Mouse (Mus musculus) midbrain, embryonic 12.5 days (tissue): ENCODE data around the gene Rnaseh2a. TPM values are rescaled to one million over a fixed set of nuclear protein-coding genes. Genes with fewer than 3 reads are reported as not detected.

Source experiments
- ATAC-seq: fragments of 200-750 bp; cut with Nextera tagmentation; 2 replicates; pipeline ENCODE4 v1.8.0; 2017; ENCODE audit warnings: low read depth, moderate TSS enrichment, moderate library complexity; ENCODE audit not compliant: low FRiP score
- H3K27ac ChIP-seq: fragments of 300-500 bp; sonication (generic); replicated peaks from 2 replicates; pipeline ENCODE4 v1.5.1; 2016; ENCODE audit warnings: mild to moderate bottlenecking
- H3K27me3 ChIP-seq: fragments of 300-500 bp; sonication (generic); 2 replicates; pipeline ENCODE4 v1.6.1; 2016; ENCODE audit warnings: mild to moderate bottlenecking
- H3K36me3 ChIP-seq: fragments of 300-500 bp; sonication (generic); 2 replicates; pipeline ENCODE4 v1.6.1; 2016
- H3K4me1 ChIP-seq: fragments of 300-500 bp; sonication (generic); 2 replicates; pipeline ENCODE4 v1.6.1; 2016
- H3K4me2 ChIP-seq: fragments of 300-500 bp; sonication (generic); replicated peaks from 2 replicates; pipeline ENCODE4 v1.6.1; 2016; ENCODE audit warnings: mild to moderate bottlenecking, moderate library complexity
- H3K4me3 ChIP-seq: fragments of 300-500 bp; sonication (generic); 2 replicates; pipeline ENCODE4 v1.5.1; 2016; ENCODE audit warnings: mild to moderate bottlenecking
- H3K9ac ChIP-seq: fragments of 300-500 bp; sonication (generic); replicated peaks from 2 replicates; pipeline ENCODE4 v1.6.1; 2016; ENCODE audit warnings: mild to moderate bottlenecking, moderate library complexity
- H3K9me3 ChIP-seq: fragments of 300-500 bp; sonication (generic); 2 replicates; pipeline ENCODE4 v1.6.1; 2016; ENCODE audit warnings: mild to moderate bottlenecking
- WGBS: fragments of 180-500 bp; shearing (Covaris S2); methylation state at CpG from one replicate; pipeline ENCODE4 v1.1.7; 2016; 5-methylcytosine and 5-hydroxymethylcytosine counted together
- polyA plus RNA-seq: library from polyadenylated mRNA; unstranded; fragments of >200 nt; fragmentation: Nextera tagmentation; extraction: Ambion mirVana; gene quantifications from 2 replicates; pipeline ENCODE4 v1.2.1, GENCODE M21; 2016

The Rnaseh2a gene
- polyA plus RNA-seq, 1 experiment from 2014 or later: 98.7 TPM

DNA sequence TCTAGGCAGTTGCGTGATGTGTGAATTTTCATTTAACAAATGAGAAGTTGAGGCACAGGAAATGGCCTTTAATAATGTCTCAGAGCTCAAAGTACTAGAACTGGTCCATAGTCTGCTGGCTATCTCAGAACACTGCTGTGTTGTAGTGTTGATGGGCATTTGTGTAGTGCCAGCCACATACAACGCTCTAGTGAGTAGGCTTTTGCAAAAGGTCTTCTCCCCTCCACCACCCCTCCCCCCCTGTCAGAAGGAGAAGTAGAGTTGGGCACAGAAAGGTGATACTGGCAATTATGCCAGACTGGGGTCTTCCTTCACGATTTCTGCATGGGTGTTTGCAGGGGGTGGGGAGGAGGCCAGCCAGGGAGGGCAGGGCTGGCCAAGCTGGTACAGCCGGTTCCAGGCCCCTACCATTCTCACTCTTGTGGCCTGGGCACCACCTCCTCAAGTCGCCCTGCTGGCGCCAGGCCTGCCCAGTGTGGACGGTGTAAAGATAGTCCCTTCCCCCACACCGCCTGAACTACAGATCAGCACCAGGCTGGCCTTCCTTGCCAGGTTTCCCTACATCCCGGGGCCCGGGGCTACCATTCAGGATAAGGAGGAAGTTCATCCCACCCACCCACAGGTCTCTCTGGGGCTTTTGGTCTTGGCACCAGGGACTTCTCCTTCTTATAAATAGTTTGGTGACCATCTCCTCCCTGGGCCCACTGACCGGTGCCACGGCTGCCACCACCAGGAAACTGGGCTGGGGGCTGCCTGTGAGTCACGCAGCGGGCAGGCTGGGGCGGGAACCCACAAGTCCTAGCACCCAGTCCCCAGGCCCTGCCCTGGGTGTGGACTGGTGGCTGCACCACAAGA lies 12.3 kb upstream of the Rnaseh2a start:
- Histone ChIP-seq H3K36me3 (no peaks in the 10 kb centered on the region), H3K4me1 (peaks cover 64% of the 10 kb centered on the region), H3K4me3 (no peak overlapping the region), H3K4me2 (no peak overlapping the region), H3K9ac (no peak overlapping the region), H3K9me3 (no peaks in the 10 kb centered on the region), H3K27me3 (peaks cover 97% of the 10 kb centered on the region), H3K27ac (no peak overlapping the region)
- ATAC-seq: no peak
- 82% methylated on average over 15 of the region's 15 CpGs for WGBS

DNA sequence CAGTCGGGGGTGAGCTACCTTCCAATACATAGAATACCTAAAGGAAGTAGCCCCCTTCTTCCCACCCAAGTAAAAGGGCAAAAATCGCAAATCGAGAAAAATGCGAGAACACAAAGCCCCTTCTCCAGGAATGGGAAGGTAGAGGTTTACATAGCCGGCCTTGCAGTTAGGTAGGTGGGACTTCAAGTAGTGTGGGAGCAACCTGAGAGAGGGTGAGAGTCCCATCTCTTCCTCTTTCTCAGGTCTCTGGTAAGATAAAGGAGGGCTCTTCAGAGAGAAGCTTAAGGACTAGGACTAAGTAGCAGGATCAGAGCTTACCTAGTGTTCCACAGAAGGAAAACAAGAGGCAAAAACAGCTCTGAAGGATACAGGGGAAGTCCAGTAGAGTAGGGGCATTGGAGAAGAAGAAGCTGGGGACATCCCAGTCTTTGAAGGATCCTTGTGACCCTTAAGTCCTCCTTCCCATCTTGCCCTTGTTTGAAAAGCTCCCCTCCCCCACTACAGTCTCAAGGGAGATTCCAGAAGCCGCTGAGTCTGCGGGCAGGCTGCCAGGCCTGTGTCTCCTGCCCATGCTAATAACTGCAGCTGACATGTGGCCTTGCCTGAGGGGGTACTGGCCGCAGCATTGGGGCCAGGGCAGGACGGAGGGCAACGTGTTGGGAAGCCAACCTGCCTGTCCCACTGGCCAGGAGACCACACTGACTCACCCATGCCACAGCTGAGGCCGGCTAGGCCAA lies 11.2 kb upstream of the Rnaseh2a start:
- Histone ChIP-seq H3K27me3 (peaks cover 89% of the 10 kb centered on the region), H3K9ac (no peak overlapping the region), H3K4me2 (0 out of 2 replicates have a peak overlapping the region, but pooled peaks have one; percentile 12), H3K9me3 (no peaks in the 10 kb centered on the region), H3K36me3 (no peaks in the 10 kb centered on the region), H3K27ac (no peak overlapping the region), H3K4me1 (peaks cover 65% of the 10 kb centered on the region), H3K4me3 (no peak overlapping the region)
- WGBS: 42% methylated on average over 11 of the region's 11 CpGs
- no peak for ATAC-seq

DNA sequence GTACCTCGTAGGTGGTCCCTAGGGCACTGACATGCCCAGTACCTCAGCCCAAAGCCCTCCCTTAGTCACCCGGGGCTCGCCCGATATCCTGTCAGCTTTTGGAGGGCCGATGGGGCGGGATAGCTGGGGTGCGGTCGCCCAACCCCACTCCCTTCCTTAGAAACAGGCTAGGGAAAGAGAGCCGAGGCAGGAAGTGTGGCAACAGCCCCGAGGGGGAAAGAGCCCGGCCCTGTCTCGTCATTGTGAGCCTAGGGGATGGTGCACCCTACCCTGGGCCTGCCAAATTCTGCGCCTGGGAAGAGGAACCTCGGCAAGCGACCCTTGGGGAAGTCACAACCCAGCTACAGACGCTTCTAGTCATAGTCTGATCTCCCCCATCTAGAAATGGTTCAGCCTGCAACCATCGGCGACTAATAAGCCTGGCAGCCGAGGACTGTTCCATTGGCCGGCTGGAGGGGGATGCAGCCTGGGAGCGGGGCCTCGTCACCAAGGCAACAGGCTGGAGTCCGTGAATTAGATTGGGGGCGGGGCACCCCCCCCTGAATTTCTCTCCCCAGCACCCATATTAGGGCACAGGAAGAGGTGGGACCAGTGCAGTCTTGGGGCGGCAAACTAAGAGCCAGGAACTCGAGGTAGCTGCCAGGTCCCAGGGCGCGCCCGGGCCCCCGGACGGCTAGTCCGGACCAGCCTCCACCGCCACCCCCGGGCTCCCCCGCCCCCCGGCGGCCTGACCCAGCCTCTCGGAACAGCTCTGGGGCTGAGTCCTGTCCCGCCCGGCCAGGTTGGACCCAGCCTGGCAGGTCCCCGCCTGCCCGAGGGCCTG lies 10.2 kb upstream of the Rnaseh2a start:
- ATAC-seq: peak; percentile 7; the same call in 1 of the 2 replicates
- H3K27ac ChIP-seq: no peak overlapping the region
- H3K4me2 ChIP-seq: peak overlapping the region; percentile 98
- no peaks in the 10 kb centered on the region for H3K9me3 ChIP-seq
- peak overlapping the region; percentile 33 for H3K4me3 ChIP-seq
- peaks cover 62% of the 10 kb centered on the region for H3K4me1 ChIP-seq
- WGBS: 4% methylated on average over 40 of the region's 42 CpGs
- peaks cover 80% of the 10 kb centered on the region for H3K27me3 ChIP-seq
- 0 out of 2 replicates have a peak, but pooled peaks cover 4% of the 10 kb centered on the region for H3K36me3 ChIP-seq
- H3K9ac ChIP-seq: peak overlapping the region; percentile 20; the same call in 1 of the 2 replicates

DNA sequence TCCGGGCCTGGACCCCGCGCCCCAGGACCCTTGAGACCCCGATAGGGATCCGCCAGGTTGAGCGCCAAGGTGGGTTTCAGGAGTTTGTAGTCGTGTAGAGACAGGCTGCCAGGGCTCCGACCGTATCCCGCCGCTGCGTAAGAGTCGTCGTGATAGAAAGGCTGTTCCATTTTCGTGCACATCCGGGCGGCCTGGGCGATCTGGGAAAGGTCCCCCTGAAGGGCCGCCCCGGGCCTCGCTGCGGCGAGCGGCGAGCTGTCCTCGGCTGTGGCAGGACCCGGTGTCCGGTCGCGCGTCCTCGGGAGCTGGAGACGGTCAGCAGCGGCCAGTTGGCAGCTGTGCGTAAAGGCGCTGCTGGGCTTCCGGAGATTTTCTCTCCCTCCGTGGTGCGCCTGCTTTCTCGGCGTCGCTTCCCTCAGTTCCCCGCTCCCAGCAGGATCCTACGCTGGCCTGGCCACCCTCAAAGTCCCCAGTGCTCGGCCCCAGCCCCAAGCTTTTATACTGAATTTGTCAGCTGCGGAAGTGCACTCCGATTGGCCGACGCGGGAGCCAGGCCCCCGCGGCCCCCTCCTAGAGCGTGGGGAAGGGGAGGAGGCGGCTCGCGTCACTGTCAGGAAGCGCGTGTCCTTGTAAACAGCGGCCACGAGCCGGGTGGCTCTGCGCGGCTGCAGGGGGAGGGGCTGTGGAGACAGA lies 8.8 kb upstream of the Rnaseh2a start, which contains the start of gene Junb:
TSS of gene Junb (minus strand) at position 471 of the 693 bp plus-strand sequence.
- Histone ChIP-seq H3K9ac (peak within 1 kb of the TSS; percentile 53), H3K9me3 (no peaks in the 10 kb centered on the region), H3K4me2 (peak within 1 kb of the TSS; percentile 98), H3K27ac (0 out of 2 replicates have a peak within 1 kb of the TSS, but pooled peaks have one; percentile 20), H3K27me3 (peaks cover 66% of the 10 kb centered on the region), H3K4me3 (peak within 1 kb of the TSS; percentile 51), H3K36me3 (peaks cover 18% of the 10 kb centered on the region), H3K4me1 (peaks cover 58% of the 10 kb centered on the region)
- ATAC-seq: peak; percentile 32; the same call in 1 of the 2 replicates
- under 1% methylated on average over 63 of the region's 63 CpGs for WGBS

DNA sequence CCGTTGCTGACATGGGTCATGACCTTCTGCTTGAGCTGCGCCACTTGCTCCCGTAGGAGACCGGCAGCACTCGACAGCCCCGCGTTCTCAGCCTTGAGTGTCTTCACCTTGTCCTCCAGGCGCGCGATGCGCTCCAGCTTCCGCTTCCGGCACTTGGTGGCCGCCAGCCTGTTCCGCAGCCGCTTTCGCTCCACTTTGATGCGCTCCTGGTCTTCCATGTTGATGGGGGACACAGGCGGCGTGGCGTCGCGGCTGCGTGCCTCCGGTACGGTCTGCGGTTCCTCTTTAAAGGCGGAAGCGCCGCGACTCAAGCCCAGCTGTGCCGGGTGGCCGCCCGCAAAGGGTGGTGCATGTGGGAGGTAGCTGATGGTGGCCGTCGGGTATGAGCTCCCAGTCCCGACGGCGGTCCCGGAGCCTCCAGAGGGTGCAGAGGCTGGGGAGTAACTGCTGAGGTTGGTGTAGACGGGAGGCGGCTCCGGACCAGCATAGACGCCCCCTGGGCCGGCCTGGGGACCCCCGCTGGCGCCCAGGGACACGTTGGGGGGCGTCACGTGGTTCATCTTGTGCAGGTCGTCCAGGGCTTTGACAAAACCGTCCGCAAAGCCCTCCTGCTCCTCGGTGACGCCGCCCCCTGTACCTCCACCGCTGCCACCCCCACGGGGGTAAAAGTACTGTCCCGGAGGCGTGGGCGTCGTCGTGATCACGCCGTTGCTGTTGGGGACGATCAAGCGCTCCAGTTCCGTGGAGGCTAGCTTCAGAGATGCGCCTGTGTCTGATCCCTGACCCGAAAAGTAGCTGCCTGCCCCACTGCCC lies 8.1 kb upstream of the Rnaseh2a start:
- Histone ChIP-seq H3K36me3 (peaks cover 26% of the 10 kb centered on the region), H3K27ac (no peak overlapping the region), H3K4me3 (peak overlapping the region; percentile 51), H3K9me3 (no peaks in the 10 kb centered on the region), H3K4me1 (peaks cover 58% of the 10 kb centered on the region), H3K27me3 (peaks cover 60% of the 10 kb centered on the region), H3K9ac (peak overlapping the region; percentile 53), H3K4me2 (peak overlapping the region; percentile 98)
- WGBS: 1% methylated on average over 70 of the region's 70 CpGs
- ATAC-seq: no peak

DNA sequence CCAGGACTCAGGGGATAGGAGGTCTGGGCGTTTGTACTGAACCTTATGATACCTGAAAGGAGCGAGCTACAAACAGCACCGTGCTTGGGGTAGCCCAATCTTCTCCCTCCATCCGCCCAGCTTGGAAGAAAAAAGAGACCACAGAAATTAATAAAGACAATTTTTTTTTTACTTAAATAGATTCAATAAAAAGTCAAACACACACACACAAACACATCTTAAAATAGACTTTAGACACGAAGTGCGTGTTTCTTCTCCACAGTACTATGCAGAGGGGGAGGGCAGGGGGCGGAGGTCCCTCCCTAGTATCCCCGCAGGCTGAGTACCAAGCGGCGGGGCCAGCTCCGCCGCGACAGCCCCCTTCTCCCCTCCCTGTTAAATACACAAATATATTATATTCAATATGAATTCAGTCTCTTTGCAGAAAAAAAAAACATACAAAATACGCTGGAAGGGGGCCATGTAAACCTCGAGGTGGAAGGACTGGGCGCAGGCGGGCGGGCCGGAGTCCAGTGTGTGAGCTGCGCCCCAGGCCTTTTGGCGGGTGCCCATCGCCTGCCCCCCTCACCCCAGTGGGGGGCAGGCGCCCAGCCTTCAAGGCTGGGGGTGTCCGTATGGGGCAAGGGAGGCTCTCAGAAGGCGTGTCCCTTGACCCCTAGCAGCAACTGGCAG lies 7.3 kb upstream of the Rnaseh2a start:
- H3K9me3 ChIP-seq: no peaks in the 10 kb centered on the region
- peaks cover 52% of the 10 kb centered on the region for H3K27me3 ChIP-seq
- 4% methylated on average over 25 of the region's 25 CpGs for WGBS
- H3K27ac ChIP-seq: 0 out of 2 replicates have a peak overlapping the region, but pooled peaks have one; percentile 25
- peaks cover 33% of the 10 kb centered on the region for H3K36me3 ChIP-seq
- ATAC-seq: no peak
- H3K9ac ChIP-seq: peak overlapping the region; percentile 53
- peak overlapping the region; percentile 98 for H3K4me2 ChIP-seq
- H3K4me3 ChIP-seq: peak overlapping the region; percentile 51
- H3K4me1 ChIP-seq: peaks cover 58% of the 10 kb centered on the region

DNA sequence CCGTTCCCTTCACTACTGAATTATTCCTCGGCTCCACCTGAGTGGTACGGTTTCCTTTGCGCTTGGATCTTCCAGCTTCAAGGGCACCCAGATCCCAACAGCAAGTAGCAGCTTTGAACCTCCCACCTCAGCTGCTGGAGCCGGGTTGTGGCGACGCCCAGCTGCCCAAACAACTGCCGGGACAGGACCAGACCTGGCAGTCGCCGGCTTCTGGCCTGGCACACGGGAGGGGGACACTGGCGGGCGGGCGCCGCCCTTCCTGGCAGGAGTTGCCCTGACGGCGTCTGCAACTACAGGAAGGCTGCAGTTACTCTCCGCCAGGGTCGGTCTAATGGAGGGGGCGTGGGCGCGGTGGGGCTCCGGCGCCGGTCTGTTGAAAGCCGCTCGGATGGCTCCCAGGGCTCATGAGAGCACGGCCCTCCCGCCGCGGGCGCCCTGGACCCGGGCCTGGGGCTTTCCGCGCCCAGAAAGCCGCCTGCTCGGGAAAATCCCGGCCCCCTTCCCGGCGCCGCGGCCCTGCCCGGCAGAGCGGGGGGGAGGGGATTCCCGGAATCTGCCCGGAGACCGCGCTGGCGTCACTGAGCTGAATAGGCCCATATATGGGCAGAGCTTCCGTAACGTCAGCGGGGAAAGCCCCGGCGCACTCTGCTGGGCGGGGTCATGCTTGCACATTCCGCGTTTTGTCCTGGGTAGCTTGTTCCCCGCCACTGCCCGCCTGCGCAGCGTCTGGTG lies 6.6 kb upstream of the Rnaseh2a start:
- Histone ChIP-seq H3K27me3 (peaks cover 46% of the 10 kb centered on the region), H3K4me1 (peaks cover 64% of the 10 kb centered on the region), H3K9ac (peak overlapping the region; percentile 49), H3K27ac (peak overlapping the region; percentile 25), H3K4me3 (peak overlapping the region; percentile 51), H3K4me2 (peak overlapping the region; percentile 98), H3K9me3 (no peaks in the 10 kb centered on the region), H3K36me3 (peaks cover 40% of the 10 kb centered on the region)
- 2% methylated on average over 61 of the region's 61 CpGs for WGBS
- peak; percentile 81 for ATAC-seq

DNA sequence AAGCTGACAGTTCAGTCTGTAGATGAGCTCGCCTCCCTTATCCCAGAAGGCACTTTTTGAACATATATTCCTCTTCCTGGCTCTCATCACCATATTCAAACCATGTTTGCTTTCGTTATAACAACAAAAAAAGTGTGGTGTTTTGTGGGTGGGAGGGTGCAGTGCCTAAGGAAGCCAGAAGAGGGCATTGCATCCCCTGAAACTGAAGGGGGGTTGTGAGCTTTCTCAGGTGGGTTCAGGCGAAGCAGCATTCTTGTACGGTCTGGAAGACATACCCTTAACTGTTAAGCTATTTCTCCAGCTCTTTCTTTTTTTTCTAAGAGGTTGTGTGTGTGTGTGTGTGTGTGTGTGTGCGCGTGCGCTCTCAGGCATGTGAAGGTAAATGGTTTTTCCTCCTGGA lies 5.9 kb upstream of the Rnaseh2a start:
- peaks cover 46% of the 10 kb centered on the region for H3K36me3 ChIP-seq
- no peak for ATAC-seq
- H3K9me3 ChIP-seq: no peaks in the 10 kb centered on the region
- peak overlapping the region; percentile 49; the same call in 1 of the 2 replicates for H3K9ac ChIP-seq
- peaks cover 39% of the 10 kb centered on the region for H3K27me3 ChIP-seq
- H3K27ac ChIP-seq: 0 out of 2 replicates have a peak overlapping the region, but pooled peaks have one; percentile 25
- peak overlapping the region; percentile 51; the same call in 1 of the 2 replicates for H3K4me3 ChIP-seq
- 38% methylated on average over 7 of the region's 7 CpGs for WGBS
- peak overlapping the region; percentile 98 for H3K4me2 ChIP-seq
- peaks cover 64% of the 10 kb centered on the region for H3K4me1 ChIP-seq

DNA sequence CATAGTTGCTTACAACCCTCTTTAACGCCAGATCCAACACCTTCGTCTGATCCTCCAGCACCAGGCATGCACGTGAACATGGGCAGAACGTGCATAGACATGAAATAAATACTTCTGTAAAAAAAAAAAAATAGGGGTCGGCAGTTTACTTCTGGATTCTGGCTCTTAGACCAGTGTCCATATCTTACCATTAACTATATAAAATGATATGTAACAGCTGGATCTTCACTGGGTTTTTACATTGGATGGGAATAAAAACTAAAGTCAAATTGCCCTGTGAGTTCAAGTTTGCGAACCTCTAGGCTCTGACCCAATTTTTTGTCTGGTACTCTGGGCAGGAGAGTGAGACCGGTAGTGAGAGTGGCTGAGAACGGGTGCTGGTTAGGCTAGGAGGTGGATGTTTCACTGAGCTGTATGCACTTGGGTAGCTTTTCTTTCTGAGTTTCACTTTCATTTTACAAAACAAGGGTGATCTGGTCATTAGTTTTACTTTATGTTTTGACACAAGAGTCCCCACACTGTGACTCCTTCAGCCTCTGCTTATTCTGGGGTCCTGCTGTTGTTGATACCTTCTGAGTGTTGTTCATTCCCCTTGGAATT lies 5.1 kb upstream of the Rnaseh2a start:
- ATAC-seq: no peak
- Histone ChIP-seq H3K27me3 (peaks cover 31% of the 10 kb centered on the region), H3K4me2 (no peak overlapping the region), H3K9me3 (no peaks in the 10 kb centered on the region), H3K9ac (no peak overlapping the region), H3K36me3 (peaks cover 46% of the 10 kb centered on the region), H3K27ac (no peak overlapping the region), H3K4me3 (no peak overlapping the region), H3K4me1 (peaks cover 59% of the 10 kb centered on the region)
- WGBS: 82% methylated on average over 8 of the region's 8 CpGs
